Mouse (Mus musculus): Measurements from ENCODE around the gene Olfr406. TPM values are rescaled to one million over a fixed set of nuclear protein-coding genes. Genes with fewer than 3 reads are reported as not detected.

The Olfr406 gene
- not detected in 2 replicates for polyA plus RNA-seq (2015; fragmentation: Nextera tagmentation; extraction: Ambion mirVana)

DNA sequence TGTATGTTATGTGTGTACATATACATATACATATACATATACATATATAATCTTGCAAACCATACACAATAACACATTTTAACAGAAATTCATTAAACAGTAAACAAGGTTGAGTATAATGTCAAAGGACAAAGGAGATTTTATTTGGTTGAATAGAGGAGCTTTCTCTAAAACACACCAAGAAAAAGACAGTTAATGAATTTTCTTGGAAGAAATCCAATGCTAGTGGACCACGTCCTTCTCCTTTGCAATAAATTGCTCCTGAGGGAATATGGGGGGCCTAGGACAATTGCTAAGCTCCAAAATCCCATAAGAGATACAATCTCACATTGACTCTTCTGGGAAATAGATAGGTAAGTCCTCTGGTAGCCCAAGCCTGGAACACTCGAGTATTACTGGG lies at the start of gene Olfr406:
Gene Olfr406 (plus strand): TSS at position 301 of the 400 bp plus-strand sequence.
- 48% methylated on average over 2 of the region's 2 CpGs for WGBS
- Histone ChIP-seq H3K4me3 (replicated peaks; ENCODE audit: low read depth, low read length) (no peak within 1 kb of the TSS), H3K9me3 (replicated peaks; ENCODE audit: low read length) (no peaks in the 10 kb centered on the region), H3K4me2 (ENCODE audit: low read length) (no peak within 1 kb of the TSS), H3K36me3 (ENCODE audit: insufficient read depth, low read length) (no peaks in the 10 kb centered on the region), H3K4me1 (replicated peaks; ENCODE audit: insufficient read depth, low read length) (no peaks in the 10 kb centered on the region), H3K27me3 (ENCODE audit: insufficient read depth, low read length) (no peaks in the 10 kb centered on the region), H3K27ac (no peak within 1 kb of the TSS), H3K9ac (ENCODE audit: low read depth, low read length) (no peak within 1 kb of the TSS)
- no peak for TF ChIP-seq CTCF (IDR thresholded peaks at IDR 0.05; ENCODE audit: low read depth)
- DNase-seq (ENCODE audit: low spot score) (no peak), ATAC-seq (replicated peaks; ENCODE audit: low FRiP score, low read depth) (no peak)

DNA sequence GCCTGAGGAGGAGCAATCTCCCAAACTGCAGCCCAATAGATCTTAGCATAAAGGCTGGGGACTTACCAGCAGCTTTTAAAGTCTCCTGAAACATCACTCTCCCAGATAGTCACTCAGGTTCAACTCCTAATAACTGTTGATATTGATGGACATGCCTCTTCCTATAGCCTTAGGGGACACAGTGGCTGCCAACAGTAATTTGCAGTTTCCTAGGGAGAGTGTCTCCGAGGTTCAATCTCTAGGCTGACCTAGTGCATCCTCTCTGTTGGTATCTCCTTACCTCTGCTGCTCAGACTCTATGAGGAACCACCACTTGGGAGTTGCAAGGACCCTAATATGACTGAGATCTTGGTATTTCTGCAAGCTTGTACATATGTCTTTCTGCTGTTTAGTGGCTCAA lies 48.3 kb upstream of the Olfr406 start, which contains the start of gene Olfr43:
Gene Olfr43 (minus strand): TSS at position 101 of the 400 bp plus-strand sequence.
- no peaks in the 10 kb centered on the region for H3K36me3 ChIP-seq (ENCODE audit: insufficient read depth, low read length)
- ATAC-seq (replicated peaks; ENCODE audit: low FRiP score, low read depth), result no peak
- no peak for TF ChIP-seq CTCF (IDR thresholded peaks at IDR 0.05; ENCODE audit: low read depth)
- H3K4me2 ChIP-seq (ENCODE audit: low read length), result no peak within 1 kb of the TSS
- H3K9me3 ChIP-seq (replicated peaks; ENCODE audit: low read length), result no peaks in the 10 kb centered on the region
- H3K9ac ChIP-seq (ENCODE audit: low read depth, low read length), result no peak within 1 kb of the TSS
- H3K27ac ChIP-seq, result no peak within 1 kb of the TSS
- DNase-seq (ENCODE audit: low spot score), result no peak
- no peaks in the 10 kb centered on the region for H3K27me3 ChIP-seq (ENCODE audit: insufficient read depth, low read length)
- no peak within 1 kb of the TSS for H3K4me3 ChIP-seq (replicated peaks; ENCODE audit: low read depth, low read length)
- 46% methylated on average over 1 of the region's 1 CpGs for WGBS
- H3K4me1 ChIP-seq (replicated peaks; ENCODE audit: insufficient read depth, low read length), result no peaks in the 10 kb centered on the region

DNA sequence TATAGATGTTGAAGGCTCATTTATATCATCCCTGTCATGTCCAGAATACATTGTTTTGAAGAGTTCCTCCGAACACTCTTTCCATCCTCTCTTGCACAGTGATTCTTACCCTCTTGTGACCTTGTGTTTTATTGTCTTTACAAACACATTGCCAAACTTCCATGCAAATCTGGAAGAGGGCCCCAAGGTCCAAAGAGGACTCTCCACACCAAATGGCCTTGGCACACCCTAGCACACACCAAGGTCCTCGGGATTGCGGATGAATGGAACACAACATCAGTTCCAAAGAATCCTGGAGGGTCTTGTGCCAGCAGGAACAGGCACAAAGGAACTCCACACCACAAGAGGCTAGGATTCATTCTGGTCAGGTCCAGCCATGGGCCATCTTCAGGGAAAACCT lies 18.4 kb upstream of the Olfr406 start:
- TF ChIP-seq CTCF (IDR thresholded peaks at IDR 0.05; ENCODE audit: low read depth), result no peak
- no peak overlapping the region for H3K4me2 ChIP-seq (ENCODE audit: low read length)

DNA sequence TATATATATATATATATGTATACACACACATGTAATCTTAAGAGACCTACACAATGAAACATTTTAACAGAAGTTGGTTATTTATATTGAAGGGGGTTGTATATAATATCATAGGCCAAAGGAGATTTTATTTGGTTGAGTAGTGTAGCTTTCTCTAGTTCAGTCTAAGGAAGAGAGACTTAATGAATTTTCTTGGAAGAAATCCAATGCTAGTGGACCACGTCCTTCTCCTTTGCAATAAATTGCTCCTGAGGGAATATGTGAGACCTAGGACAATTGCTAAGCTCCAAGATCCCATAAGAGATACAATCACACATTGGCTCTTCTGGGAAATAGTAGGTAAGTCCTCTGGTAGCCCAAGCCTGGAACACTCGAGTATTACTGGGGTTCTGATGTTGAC lies 23.8 kb downstream of the Olfr406 start, which contains the start of gene Olfr59:
Gene Olfr59 (plus strand): TSS at position 301 of the 400 bp plus-strand sequence.
- Histone ChIP-seq H3K4me2 (ENCODE audit: low read length) (no peak within 1 kb of the TSS), H3K9me3 (replicated peaks; ENCODE audit: low read length) (no peaks in the 10 kb centered on the region), H3K27me3 (ENCODE audit: insufficient read depth, low read length) (no peaks in the 10 kb centered on the region), H3K9ac (ENCODE audit: low read depth, low read length) (no peak within 1 kb of the TSS), H3K4me1 (replicated peaks; ENCODE audit: insufficient read depth, low read length) (no peaks in the 10 kb centered on the region), H3K36me3 (ENCODE audit: insufficient read depth, low read length) (no peaks in the 10 kb centered on the region), H3K27ac (no peak within 1 kb of the TSS), H3K4me3 (replicated peaks; ENCODE audit: low read depth, low read length) (no peak within 1 kb of the TSS)
- DNase-seq (ENCODE audit: low spot score) (no peak), ATAC-seq (replicated peaks; ENCODE audit: low FRiP score, low read depth) (no peak)
- WGBS, result 34% methylated on average over 2 of the region's 2 CpGs
- no peak for TF ChIP-seq CTCF (IDR thresholded peaks at IDR 0.05; ENCODE audit: low read depth)

More for the DNA sequence above, 18.4 kb upstream of the Olfr406 start:
- ATAC-seq (replicated peaks; ENCODE audit: low FRiP score, low read depth) (no peak), DNase-seq (ENCODE audit: low spot score) (no peak)
- H3K27me3 ChIP-seq (ENCODE audit: insufficient read depth, low read length), result no peaks in the 10 kb centered on the region
- no peak overlapping the region for H3K27ac ChIP-seq
- WGBS, result 89% methylated on average over 3 of the region's 3 CpGs
- H3K9ac ChIP-seq (ENCODE audit: low read depth, low read length), result no peak overlapping the region
- no peaks in the 10 kb centered on the region for H3K4me1 ChIP-seq (replicated peaks; ENCODE audit: insufficient read depth, low read length)
- H3K9me3 ChIP-seq (replicated peaks; ENCODE audit: low read length), result no peaks in the 10 kb centered on the region
- no peak overlapping the region for H3K4me3 ChIP-seq (replicated peaks; ENCODE audit: low read depth, low read length)
- H3K36me3 ChIP-seq (ENCODE audit: insufficient read depth, low read length), result no peaks in the 10 kb centered on the region

DNA sequence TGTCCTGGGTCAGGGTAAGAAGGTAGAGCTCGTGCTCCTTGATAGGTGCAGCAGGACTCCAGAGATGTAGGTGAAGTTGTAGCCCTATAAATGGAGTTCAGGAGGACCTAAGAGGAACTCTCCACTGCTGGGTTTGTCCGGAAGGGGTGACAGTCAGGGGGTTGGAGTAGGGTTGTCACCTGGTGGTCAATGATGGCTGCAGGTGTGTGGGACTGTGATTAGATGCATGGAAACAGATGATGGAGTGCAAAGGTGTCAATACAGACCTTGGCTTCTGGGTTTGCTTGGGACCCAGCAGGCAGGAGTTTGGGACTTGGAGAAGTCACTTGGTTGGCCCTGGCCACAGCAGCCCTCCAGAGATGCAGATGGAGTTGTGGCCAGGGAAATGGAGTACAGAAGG lies 27.6 kb downstream of the Olfr406 start:
- no peak for TF ChIP-seq CTCF (IDR thresholded peaks at IDR 0.05; ENCODE audit: low read depth)
- no peaks in the 10 kb centered on the region for H3K36me3 ChIP-seq (ENCODE audit: insufficient read depth, low read length)
- H3K4me1 ChIP-seq (replicated peaks; ENCODE audit: insufficient read depth, low read length), result no peaks in the 10 kb centered on the region
- H3K9ac ChIP-seq (ENCODE audit: low read depth, low read length), result no peak overlapping the region
- H3K4me2 ChIP-seq (ENCODE audit: low read length), result no peak overlapping the region
- no peaks in the 10 kb centered on the region for H3K9me3 ChIP-seq (replicated peaks; ENCODE audit: low read length)
- H3K27me3 ChIP-seq (ENCODE audit: insufficient read depth, low read length), result no peaks in the 10 kb centered on the region
- ATAC-seq (replicated peaks; ENCODE audit: low FRiP score, low read depth), result no peak
- H3K4me3 ChIP-seq (replicated peaks; ENCODE audit: low read depth, low read length), result no peak overlapping the region
- no peak for DNase-seq (ENCODE audit: low spot score)
- 77% methylated on average over 2 of the region's 2 CpGs for WGBS
- H3K27ac ChIP-seq, result no peak overlapping the region

Other genes with a start within 250 kb of the Olfr406 start
- not detected in 2 replicates for gene Olfr139, start 203.3 kb upstream of the Olfr406 start, polyA plus RNA-seq (2015; fragmentation: Nextera tagmentation; extraction: Ambion mirVana)
- not detected in 2 replicates for gene Olfr399, start 203.2 kb upstream of the Olfr406 start, polyA plus RNA-seq (2015; fragmentation: Nextera tagmentation; extraction: Ambion mirVana)
- 0.17 and 0.19 TPM in 2 replicates for gene Zfp616, start 189.9 kb upstream of the Olfr406 start, polyA plus RNA-seq (2015; fragmentation: Nextera tagmentation; extraction: Ambion mirVana)
- not detected in 2 replicates for gene Olfr401, start 146.1 kb upstream of the Olfr406 start, polyA plus RNA-seq (2015; fragmentation: Nextera tagmentation; extraction: Ambion mirVana)
- gene Olfr402, start 106.3 kb upstream of the Olfr406 start, polyA plus RNA-seq (2015; fragmentation: Nextera tagmentation; extraction: Ambion mirVana), result not detected in 2 replicates
- not detected in 2 replicates for gene Olfr403, start 73.6 kb upstream of the Olfr406 start, polyA plus RNA-seq (2015; fragmentation: Nextera tagmentation; extraction: Ambion mirVana)
- gene Olfr43, start 48.4 kb upstream of the Olfr406 start, polyA plus RNA-seq (2015; fragmentation: Nextera tagmentation; extraction: Ambion mirVana), result not detected in 2 replicates
- gene Olfr59, start 23.9 kb downstream of the Olfr406 start, polyA plus RNA-seq (2015; fragmentation: Nextera tagmentation; extraction: Ambion mirVana), result not detected in 2 replicates
- not detected in 2 replicates for gene Olfr410, start 78.2 kb downstream of the Olfr406 start, polyA plus RNA-seq (2015; fragmentation: Nextera tagmentation; extraction: Ambion mirVana)
- not detected in 2 replicates for gene Olfr411, start 92.8 kb downstream of the Olfr406 start, polyA plus RNA-seq (2015; fragmentation: Nextera tagmentation; extraction: Ambion mirVana)
- gene Olfr412, start 102.3 kb downstream of the Olfr406 start, polyA plus RNA-seq (2015; fragmentation: Nextera tagmentation; extraction: Ambion mirVana), result not detected in 2 replicates

All from kidney, postnatal 0 days (tissue).